Mouse (Mus musculus): ENCODE results near the gene Zfp938. TPM values are rescaled to one million over a fixed set of nuclear protein-coding genes. Genes with fewer than 3 reads are reported as not detected.

Gene Zfp938
- total RNA-seq (2021), result 10 to 100 TPM; 20.4 to 22.9 TPM
- long read RNA-seq, transcript Zfp938-201 (4 exons, 2,035 nt), result major isoform, 7 of 18 reads
- long read RNA-seq, transcript Zfp938-202 (4 exons, 2,124 nt), result minor isoform, 6 of 18 reads
- long read RNA-seq, partial matches to known transcripts, result 2 of 18 reads
- long read RNA-seq, other reads (novel, unspliced or antisense), result 3 of 18 reads

GRCm38 (mm10) chr10:82240742-82241400 lies at the start of gene Zfp938:
Gene Zfp938 (minus strand): TSS chr10:82241280.
- peak; percentile 76 to 92 for DNase-seq (ENCODE audit: low spot score in 2 of 2)

- no peak for DNase-seq (ENCODE audit: low spot score in 2 of 2)
Measured at GRCm38 (mm10) chr10:82257331-82257730, 16.3 kb upstream of the Zfp938 start.

- no peak for DNase-seq (ENCODE audit: low spot score in 2 of 2)
Measured at GRCm38 (mm10) chr10:82245021-82245420, 3.9 kb upstream of the Zfp938 start.

- DNase-seq (ENCODE audit: low spot score in 2 of 2), result no peak
Measured at GRCm38 (mm10) chr10:82241401-82241788, 315 bp upstream of the Zfp938 start.

GRCm38 (mm10) chr10:82178257-82179064 lies 62.6 kb downstream of the Zfp938 start:
- peak; percentile 86 to 93 for DNase-seq (ENCODE audit: low spot score in 2 of 2)

Other genes starting within 250 kb of the Zfp938 start
- gene Zfp873, start 193.2 kb downstream of the Zfp938 start, total RNA-seq (2021), result 10 to 100 TPM; 11.4 to 13.8 TPM
- 1 to 10 TPM; 6.8 to 8.8 TPM for gene BC024063, start 157.9 kb downstream of the Zfp938 start, total RNA-seq (2021)
- 1 to 10 TPM; 7.1 to 7.4 TPM for gene AU041133, start 113.3 kb downstream of the Zfp938 start, total RNA-seq (2021)
- not detected for gene 4932415D10Rik, start 75.3 kb upstream of the Zfp938 start, total RNA-seq (2021)
- 1 to 10 TPM; 7.9 to 8.6 TPM for gene Gm4924, start 113.0 kb upstream of the Zfp938 start, total RNA-seq (2021)